In the genomic region with DNA sequence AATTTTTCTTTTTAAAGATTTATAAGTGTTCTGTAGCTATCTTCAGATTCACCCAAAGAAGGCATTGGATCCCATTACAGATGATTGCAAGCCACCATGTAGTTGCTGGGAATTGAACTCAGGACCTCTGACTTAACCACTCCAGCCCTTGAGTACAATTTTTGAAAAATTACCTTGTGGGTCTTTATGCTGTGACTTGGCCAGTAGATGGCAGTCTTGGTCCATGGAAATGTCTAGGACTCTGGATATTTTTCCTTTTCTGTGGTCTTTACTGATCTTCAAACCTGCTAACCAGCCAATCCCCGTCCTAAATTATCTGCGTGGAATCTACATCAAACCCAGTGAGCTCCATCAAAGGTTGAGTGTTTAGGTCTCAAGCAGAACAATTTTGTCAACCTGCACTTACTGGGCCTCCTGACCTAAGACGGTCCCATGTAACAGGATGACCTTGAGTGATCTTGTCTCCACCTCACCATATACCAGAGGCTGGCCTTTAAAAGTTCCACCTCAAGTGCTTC, we compare ENCODE assay signal across 8 mouse cellular contexts.
DNase-seq lines count a peak whose midpoint lies in the region; ATAC-seq lines count a peak whose summit lies in the region.

No protein-coding gene starts in this region.

- DNase-seq in cerebellum, adult 11 months, result peak; percentile 31
- peak; percentile 70 to 72 for DNase-seq in B cell, adult 2 months
- peak; percentile 17 for DNase-seq in c-Kit-positive CD71-positive TER-119-positive erythroid progenitor cells, embryonic 14.5 days (ENCODE audit: low spot score)
- DNase-seq in forelimb bud, embryonic 11.5 days (ENCODE audit: low read depth, low spot score), result peak; percentile 76
- DNase-seq in kidney, postnatal 14 days, result peak; percentile 36
- peak; percentile 64 for DNase-seq in lung, postnatal 14 days
- DNase-seq in right cerebral cortex, adult 2 months (ENCODE audit: low spot score in 2 of 2), result peak; percentile 43 to 75

- ATAC-seq in cerebellum, adult (ENCODE audit: insufficient number of reproducible peaks, low FRiP score, low TSS enrichment), result no peak

Comparison
In these comparisons a context has a peak if more than half of its experiments do, and no peak if none do; other contexts are left out.
1. DNase-seq: peak in every context shown above with its lines; median percentile 76 in forelimb bud, embryonic 11.5 days; 71 in B cell, adult 2 months; 64 in lung, postnatal 14 days; 59 in right cerebral cortex, adult 2 months; 36 in kidney, postnatal 14 days; 31 in cerebellum, adult 11 months; 17 in c-Kit-positive CD71-positive TER-119-positive erythroid progenitor cells, embryonic 14.5 days.